Mouse (Mus musculus) stomach, embryonic 15.5 days (tissue): ENCODE data around the gene Zfp706. TPM values are rescaled to one million over a fixed set of nuclear protein-coding genes. Genes with fewer than 3 reads are reported as not detected.

Experiments
- ATAC-seq: fragments of 200-750 bp; cut with Nextera tagmentation; 2 replicates; pipeline ENCODE4 v1.8.0; 2017; ENCODE audit warnings: low read depth, moderate number of reproducible peaks, moderate TSS enrichment; ENCODE audit not compliant: insufficient read depth, low FRiP score
- H3K27ac ChIP-seq: fragments of 300-500 bp; sonication (generic); 2 replicates; pipeline ENCODE4 v1.5.1; 2015; ENCODE audit warnings: mild to moderate bottlenecking, inconsistent platforms
- H3K27me3 ChIP-seq: fragments of 300-500 bp; sonication (generic); replicated peaks from 2 replicates; pipeline ENCODE4 v1.6.1; 2015; ENCODE audit warnings: inconsistent platforms
- H3K36me3 ChIP-seq: fragments of 300-500 bp; sonication (generic); 2 replicates; pipeline ENCODE4 v1.6.1; 2015; ENCODE audit warnings: inconsistent platforms
- H3K4me1 ChIP-seq: fragments of 300-500 bp; sonication (generic); 2 replicates; pipeline ENCODE4 v1.6.1; 2015; ENCODE audit warnings: inconsistent platforms
- H3K4me2 ChIP-seq: fragments of 300-500 bp; sonication (generic); 2 replicates; pipeline ENCODE4 v1.6.1; 2015; ENCODE audit warnings: mild to moderate bottlenecking, inconsistent platforms
- H3K4me3 ChIP-seq: fragments of 300-500 bp; sonication (generic); replicated peaks from 2 replicates; pipeline ENCODE4 v1.5.1; 2015; ENCODE audit warnings: inconsistent platforms
- H3K9ac ChIP-seq: fragments of 300-500 bp; sonication (generic); 2 replicates; pipeline ENCODE4 v1.6.1; 2015; ENCODE audit warnings: inconsistent platforms
- H3K9me3 ChIP-seq: fragments of 300-500 bp; sonication (generic); 2 replicates; pipeline ENCODE4 v1.6.1; 2016; ENCODE audit warnings: inconsistent platforms
- WGBS: fragments of 180-500 bp; shearing (Covaris S2); methylation state at CpG from one replicate; pipeline ENCODE4 v1.1.7; 2015; 5-methylcytosine and 5-hydroxymethylcytosine counted together
- polyA plus RNA-seq: library from polyadenylated mRNA; unstranded; fragments of >200 nt; fragmentation: Nextera tagmentation; extraction: Ambion mirVana; gene quantifications from 2 replicates; pipeline ENCODE4 v1.2.1, GENCODE M21; 2015

Gene Zfp706
- polyA plus RNA-seq: 478 and 535 TPM in 2 replicates

DNA sequence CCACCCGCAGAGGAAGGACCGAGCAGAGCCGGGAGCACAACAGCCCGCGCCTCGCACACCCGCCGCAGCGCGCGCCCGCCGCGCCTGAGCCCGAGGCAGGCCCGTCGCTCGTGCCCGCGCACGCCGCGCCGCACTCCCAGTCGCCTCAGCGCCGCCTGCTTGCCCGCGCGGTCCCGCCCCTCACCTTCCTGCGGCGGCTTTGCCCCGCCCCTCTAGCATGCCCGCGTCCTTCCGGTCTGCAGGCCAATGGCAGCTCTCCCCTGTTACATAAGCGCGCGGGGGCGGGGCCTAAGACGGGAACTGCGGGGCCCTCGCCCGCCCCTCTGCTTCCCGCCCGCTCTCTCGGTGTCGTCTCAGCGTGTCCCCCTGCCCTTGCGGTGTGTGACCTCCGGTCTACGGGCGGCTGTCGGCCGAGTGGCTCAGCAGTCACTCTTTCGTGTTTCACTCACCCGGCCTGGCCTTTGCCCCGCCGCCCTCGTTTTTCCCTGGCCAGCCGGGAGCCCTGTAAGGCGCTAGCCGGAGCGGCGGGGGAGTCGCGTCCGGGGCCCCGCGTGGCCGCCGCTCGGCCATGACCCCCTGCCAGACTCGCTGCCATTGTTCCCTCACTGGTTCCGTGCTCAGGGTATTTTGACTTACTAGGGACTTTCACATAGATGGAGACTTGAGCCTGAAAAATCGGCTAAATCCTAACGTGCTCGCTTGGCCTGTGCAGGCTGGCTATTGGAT is at the start of gene Zfp706:
Zfp706 (minus strand) TSS at position 541 of the 726 bp plus-strand sequence.
- WGBS: under 1% methylated on average over 59 of the region's 79 CpGs
- Histone ChIP-seq H3K4me2 (peak within 1 kb of the TSS; percentile 55), H3K27me3 (no peaks in the 10 kb centered on the region), H3K9ac (peak within 1 kb of the TSS; percentile 94), H3K36me3 (peaks cover 5% of the 10 kb centered on the region; the same call in 1 of the 2 replicates), H3K27ac (peak within 1 kb of the TSS; percentile 97), H3K4me1 (peaks cover 10% of the 10 kb centered on the region; the same call in 1 of the 2 replicates), H3K9me3 (no peaks in the 10 kb centered on the region), H3K4me3 (peak within 1 kb of the TSS; percentile 85)
- ATAC-seq: peak; percentile 99

DNA sequence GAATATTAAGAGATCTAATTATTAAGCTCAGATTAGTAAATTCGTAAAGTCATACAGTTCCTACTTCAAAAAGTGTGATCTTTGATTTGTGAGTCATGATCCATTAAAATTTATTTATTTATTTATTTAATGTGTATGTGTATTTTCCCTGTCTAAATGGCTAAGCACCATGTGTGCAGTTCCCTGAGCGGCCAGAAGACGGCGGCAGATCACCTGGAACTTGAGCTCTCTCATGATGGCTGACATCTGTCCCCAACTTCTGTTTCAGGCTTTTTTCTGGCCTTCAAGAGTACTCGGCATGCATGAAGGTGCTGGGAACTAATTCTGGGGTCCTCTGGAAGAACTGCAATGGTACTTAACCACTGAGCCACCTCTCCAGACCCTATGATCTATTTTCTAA is 47.0 kb upstream of the Zfp706 start:
- Histone ChIP-seq H3K4me2 (no peak overlapping the region), H3K27me3 (no peaks in the 10 kb centered on the region), H3K4me1 (no peaks in the 10 kb centered on the region), H3K4me3 (no peak overlapping the region), H3K9me3 (no peaks in the 10 kb centered on the region), H3K9ac (no peak overlapping the region), H3K27ac (no peak overlapping the region), H3K36me3 (no peaks in the 10 kb centered on the region)
- ATAC-seq: no peak
- WGBS: 93% methylated on average over 5 of the region's 5 CpGs

DNA sequence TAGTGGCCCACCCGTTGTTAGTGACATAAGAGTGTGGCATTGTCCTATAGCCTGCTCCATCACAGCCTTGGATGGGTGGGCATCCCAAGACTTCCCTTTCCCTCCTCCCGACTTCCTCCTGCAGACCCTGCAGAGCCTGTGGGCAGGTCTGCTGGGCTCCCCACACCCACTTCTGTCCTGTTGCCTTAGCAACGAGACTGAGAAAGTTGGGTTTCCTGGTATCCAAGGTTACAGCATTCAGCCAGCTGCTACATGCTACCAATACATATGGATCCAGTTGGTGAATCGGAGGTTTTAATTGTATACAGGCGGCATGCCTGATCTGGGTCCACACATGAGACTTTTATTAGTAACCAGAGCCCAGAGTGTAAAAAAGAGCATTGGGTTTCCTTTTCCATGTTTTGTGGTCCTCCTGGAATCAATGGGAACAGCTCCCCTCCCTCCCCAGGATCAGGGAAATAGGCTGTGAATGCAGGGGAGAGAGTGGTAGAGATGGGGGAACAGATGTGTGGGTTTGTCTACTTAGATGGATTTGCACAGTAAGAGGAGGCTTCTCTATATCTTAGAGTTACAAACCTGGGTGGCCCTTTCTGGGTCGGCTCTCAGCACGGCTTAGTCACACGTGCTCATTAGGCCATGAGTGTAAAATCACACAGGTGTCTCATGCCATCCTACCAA is 45.7 kb upstream of the Zfp706 start:
- no peak overlapping the region for H3K4me3 ChIP-seq
- H3K36me3 ChIP-seq: no peaks in the 10 kb centered on the region
- no peaks in the 10 kb centered on the region for H3K27me3 ChIP-seq
- no peak for ATAC-seq
- no peaks in the 10 kb centered on the region for H3K9me3 ChIP-seq
- H3K4me1 ChIP-seq: no peaks in the 10 kb centered on the region
- 66% methylated on average over 8 of the region's 8 CpGs for WGBS
- H3K4me2 ChIP-seq: no peak overlapping the region
- H3K9ac ChIP-seq: no peak overlapping the region
- H3K27ac ChIP-seq: no peak overlapping the region

DNA sequence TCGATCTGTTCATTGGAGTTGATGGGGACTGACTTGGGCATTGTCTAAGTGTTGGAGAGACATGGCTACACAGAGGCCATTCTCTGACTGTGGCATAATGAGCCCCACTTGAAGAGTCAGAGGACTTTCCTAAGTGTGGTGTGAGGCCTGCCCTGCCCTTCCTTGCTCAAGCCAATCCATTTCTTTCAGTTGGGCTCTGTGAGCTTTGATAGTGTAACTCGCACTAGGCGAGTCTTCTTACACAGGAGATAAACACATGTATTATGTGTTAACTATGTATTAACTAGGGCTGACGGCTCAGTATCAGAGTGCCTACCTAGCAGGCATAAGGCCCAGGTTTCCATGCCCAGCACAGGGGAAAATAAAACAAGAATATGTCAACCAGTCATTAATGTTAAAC is 39.8 kb upstream of the Zfp706 start:
- no peaks in the 10 kb centered on the region for H3K36me3 ChIP-seq
- WGBS: 81% methylated on average over 4 of the region's 4 CpGs
- no peaks in the 10 kb centered on the region for H3K9me3 ChIP-seq
- no peak overlapping the region for H3K9ac ChIP-seq
- no peak overlapping the region for H3K4me3 ChIP-seq
- no peaks in the 10 kb centered on the region for H3K27me3 ChIP-seq
- ATAC-seq: no peak
- H3K4me2 ChIP-seq: no peak overlapping the region
- no peaks in the 10 kb centered on the region for H3K4me1 ChIP-seq
- H3K27ac ChIP-seq: no peak overlapping the region

DNA sequence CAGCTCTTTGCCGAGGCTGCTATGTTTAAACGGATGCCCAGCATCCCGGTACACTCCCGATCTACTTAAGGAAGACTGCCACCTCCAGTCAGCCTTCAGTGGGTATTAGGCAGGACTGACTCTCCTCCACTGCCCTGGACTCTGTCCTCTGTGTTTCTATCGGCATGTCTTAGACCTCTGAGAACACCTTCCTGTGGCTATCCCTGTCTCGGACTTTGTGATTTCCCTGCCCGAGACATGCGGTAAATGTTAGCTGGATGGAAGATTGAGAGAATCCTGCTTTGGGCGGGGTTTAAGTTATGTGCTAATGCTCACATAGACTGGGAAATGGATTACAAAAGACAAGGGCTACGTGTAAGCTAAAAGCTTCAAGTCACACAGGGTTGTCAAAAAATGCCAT is 39.0 kb upstream of the Zfp706 start:
- Histone ChIP-seq H3K4me2 (no peak overlapping the region), H3K4me3 (no peak overlapping the region), H3K36me3 (no peaks in the 10 kb centered on the region), H3K9ac (no peak overlapping the region), H3K9me3 (no peaks in the 10 kb centered on the region), H3K27me3 (no peaks in the 10 kb centered on the region), H3K27ac (no peak overlapping the region), H3K4me1 (no peaks in the 10 kb centered on the region)
- ATAC-seq: no peak
- 84% methylated on average over 10 of the region's 10 CpGs for WGBS

DNA sequence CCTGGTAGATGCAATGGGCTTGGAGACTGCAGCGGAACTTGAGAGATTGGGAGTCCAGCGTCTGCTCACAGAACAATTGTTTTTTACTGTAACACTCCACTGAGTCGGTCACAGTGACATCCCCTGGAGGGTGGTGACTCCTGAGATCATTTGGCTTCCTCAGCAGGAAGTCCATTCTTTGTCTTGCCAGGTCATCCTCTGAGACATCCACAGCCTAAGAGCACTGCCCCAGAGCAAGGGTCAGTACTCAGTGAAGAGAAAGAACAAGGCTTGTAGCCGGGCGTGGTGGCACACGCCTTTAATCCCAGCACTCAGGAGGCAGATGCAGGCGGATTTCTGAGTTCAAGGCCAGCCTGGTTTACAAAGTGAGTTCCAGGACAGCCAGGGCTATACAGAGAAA is 38.6 kb upstream of the Zfp706 start:
- Histone ChIP-seq H3K36me3 (no peaks in the 10 kb centered on the region), H3K4me1 (no peaks in the 10 kb centered on the region), H3K27ac (no peak overlapping the region), H3K9me3 (no peaks in the 10 kb centered on the region), H3K4me3 (no peak overlapping the region), H3K4me2 (no peak overlapping the region), H3K9ac (no peak overlapping the region), H3K27me3 (no peaks in the 10 kb centered on the region)
- no peak for ATAC-seq
- 84% methylated on average over 7 of the region's 7 CpGs for WGBS

DNA sequence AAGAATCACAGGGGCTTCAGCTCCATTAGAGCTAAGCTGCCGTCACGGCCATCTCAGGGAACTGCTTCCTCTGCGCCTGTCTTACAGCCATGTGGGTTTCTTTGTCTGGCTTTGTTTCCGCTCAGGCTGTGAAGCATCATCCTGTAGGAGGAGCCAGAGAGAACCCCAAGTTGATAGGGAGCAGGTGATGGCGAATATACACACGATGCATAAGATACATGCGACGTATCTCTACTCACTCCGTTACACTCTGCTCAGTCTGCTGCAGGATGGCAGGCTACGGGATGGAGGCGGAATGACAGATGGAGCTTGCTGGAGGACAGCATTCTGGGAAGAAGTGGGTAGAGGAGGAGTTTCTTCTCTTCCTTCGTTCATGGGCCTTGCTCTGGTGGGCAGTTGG is 37.9 kb upstream of the Zfp706 start:
- no peak for ATAC-seq
- WGBS: 77% methylated on average over 12 of the region's 12 CpGs
- H3K4me1 ChIP-seq: no peaks in the 10 kb centered on the region

DNA sequence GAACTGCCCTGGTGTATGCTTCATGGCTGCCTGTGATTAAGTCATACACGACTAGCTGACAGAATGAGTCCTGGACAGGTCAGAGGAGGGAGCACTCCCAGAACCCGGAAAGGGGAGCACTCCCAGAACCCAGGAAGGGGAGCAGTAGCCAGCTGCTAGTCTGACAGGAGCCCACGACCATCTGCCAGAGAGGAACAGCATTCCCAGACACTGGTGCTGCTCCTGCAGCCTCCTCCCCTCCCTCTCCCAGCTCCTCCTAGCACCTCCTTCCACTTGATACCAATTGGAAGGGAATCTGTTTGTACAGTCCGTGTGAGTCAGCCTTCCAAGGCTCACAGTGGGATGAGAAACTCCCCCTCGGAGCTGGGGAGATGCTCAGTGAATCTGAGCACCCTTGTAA is 35.0 kb upstream of the Zfp706 start:
- Histone ChIP-seq H3K9ac (no peak overlapping the region), H3K36me3 (no peaks in the 10 kb centered on the region), H3K27ac (no peak overlapping the region), H3K4me2 (0 out of 2 replicates have a peak overlapping the region, but pooled peaks have one; percentile 11), H3K4me3 (no peak overlapping the region), H3K9me3 (no peaks in the 10 kb centered on the region), H3K27me3 (no peaks in the 10 kb centered on the region), H3K4me1 (no peaks in the 10 kb centered on the region)
- no peak for ATAC-seq
- WGBS: 18% methylated on average over 5 of the region's 5 CpGs

More for the DNA sequence above, 37.9 kb upstream of the Zfp706 start:
- H3K36me3 ChIP-seq: no peaks in the 10 kb centered on the region
- no peaks in the 10 kb centered on the region for H3K9me3 ChIP-seq
- H3K4me2 ChIP-seq: no peak overlapping the region
- H3K27me3 ChIP-seq: no peaks in the 10 kb centered on the region
- H3K27ac ChIP-seq: no peak overlapping the region
- no peak overlapping the region for H3K4me3 ChIP-seq
- H3K9ac ChIP-seq: no peak overlapping the region

DNA sequence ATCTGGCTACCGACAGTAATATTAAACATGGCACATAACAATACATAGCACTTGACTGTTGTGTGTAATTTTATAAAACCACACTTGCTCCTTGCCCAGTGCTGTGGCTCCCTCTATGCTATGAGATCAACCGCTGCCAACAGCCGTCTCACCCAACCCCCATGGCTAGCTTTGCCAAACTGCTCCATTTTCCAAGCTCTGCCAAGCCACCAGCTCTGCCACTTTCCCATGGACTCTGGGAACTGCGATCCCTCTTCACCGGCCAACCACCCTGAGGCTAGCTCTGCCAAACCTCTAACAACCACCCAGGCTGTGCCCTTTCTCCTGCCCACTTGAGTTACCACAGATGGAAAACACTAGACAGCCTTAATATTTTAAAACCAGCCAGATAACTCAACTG is 33.6 kb upstream of the Zfp706 start:
- Histone ChIP-seq H3K36me3 (no peaks in the 10 kb centered on the region), H3K9me3 (no peaks in the 10 kb centered on the region), H3K9ac (no peak overlapping the region), H3K4me2 (no peak overlapping the region), H3K4me3 (no peak overlapping the region), H3K27me3 (no peaks in the 10 kb centered on the region), H3K27ac (no peak overlapping the region), H3K4me1 (0 out of 2 replicates have a peak, but pooled peaks cover 6% of the 10 kb centered on the region)
- no peak for ATAC-seq
- 90% methylated on average over 5 of the region's 5 CpGs for WGBS

DNA sequence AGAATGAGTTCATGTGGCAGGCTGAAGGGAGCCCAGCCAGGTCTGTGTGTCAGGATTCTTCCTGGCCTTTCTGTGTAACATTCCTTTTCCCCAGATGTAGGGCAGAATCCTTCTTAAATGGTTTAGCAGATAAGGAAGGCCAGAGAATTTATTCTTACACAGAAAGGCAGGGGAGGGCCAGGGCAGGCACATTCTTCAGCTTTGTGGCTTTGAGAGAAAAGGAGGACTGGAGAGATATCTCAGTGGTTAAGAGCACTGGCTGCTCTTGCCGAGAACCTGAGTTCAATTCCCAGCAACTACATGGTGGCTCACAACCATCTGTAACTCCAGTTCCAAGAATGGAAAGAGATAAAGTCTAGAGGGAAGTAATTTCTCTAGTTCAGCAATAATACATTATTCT is 31.1 kb upstream of the Zfp706 start:
- H3K4me3 ChIP-seq: no peak overlapping the region
- H3K9ac ChIP-seq: no peak overlapping the region
- H3K4me1 ChIP-seq: 0 out of 2 replicates have a peak, but pooled peaks cover 6% of the 10 kb centered on the region
- no peak for ATAC-seq
- WGBS: 57% methylated on average over 1 of the region's 1 CpGs
- H3K4me2 ChIP-seq: no peak overlapping the region
- no peaks in the 10 kb centered on the region for H3K27me3 ChIP-seq
- no peak overlapping the region for H3K27ac ChIP-seq
- no peaks in the 10 kb centered on the region for H3K36me3 ChIP-seq
- H3K9me3 ChIP-seq: no peaks in the 10 kb centered on the region

DNA sequence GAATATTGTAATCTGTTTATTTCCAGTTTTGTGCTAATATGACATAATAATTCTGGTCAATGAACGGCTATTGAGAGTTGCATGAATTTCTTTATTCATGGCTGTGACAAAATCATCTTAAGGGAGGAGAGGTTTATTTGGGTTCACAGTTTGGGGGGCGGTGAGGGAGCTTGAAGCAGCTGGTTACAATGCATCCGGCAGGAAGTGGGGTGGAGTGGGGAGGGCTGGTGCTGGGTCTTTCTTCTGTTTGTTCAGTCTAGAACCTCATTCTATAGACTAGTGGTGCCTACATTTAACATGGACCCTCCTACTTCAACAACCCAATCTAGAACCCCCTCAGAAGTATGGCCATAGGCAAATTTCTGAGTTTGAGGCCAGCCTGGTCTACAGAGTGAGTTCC is 30.1 kb upstream of the Zfp706 start:
- Histone ChIP-seq H3K9ac (no peak overlapping the region), H3K4me2 (no peak overlapping the region), H3K36me3 (no peaks in the 10 kb centered on the region), H3K4me3 (no peak overlapping the region), H3K9me3 (no peaks in the 10 kb centered on the region), H3K27ac (no peak overlapping the region), H3K27me3 (no peaks in the 10 kb centered on the region), H3K4me1 (0 out of 2 replicates have a peak, but pooled peaks cover 6% of the 10 kb centered on the region)
- 63% methylated on average over 3 of the region's 3 CpGs for WGBS
- ATAC-seq: no peak

DNA sequence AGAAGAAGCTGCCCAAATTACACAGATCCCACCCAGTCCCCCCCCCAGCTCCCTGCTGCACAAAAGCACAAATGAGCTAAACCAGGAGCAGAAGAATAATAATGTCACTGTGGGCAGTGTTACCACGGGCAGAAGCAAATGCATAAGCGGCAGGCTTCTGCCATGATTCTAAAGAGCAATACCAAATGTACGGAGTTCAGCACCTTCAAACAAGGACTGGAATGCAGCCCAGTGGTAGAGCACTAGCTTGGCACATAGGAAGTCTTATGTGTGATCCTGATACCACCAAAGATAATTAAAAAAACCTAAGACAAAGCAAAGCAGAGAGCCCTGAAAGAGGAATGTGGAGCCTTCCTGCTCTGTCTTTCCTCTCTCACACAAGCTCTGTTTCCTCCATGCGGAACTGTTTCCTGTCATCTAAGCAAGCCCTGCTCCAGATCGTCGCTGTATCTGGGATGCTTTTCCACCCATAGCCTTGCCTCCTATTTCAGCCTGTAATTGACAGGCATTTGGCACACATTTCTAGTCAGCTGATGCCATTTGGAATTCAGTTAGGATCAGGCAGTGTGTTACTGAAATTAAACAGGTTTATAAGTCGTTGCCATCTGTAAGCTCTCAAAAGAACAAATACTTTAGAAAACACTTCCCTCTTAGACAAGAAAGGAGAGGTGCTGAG is 29.0 kb upstream of the Zfp706 start:
- 0 out of 2 replicates have a peak overlapping the region, but pooled peaks have one; percentile 35 for H3K27ac ChIP-seq
- H3K4me3 ChIP-seq: no peak overlapping the region
- H3K27me3 ChIP-seq: no peaks in the 10 kb centered on the region
- no peaks in the 10 kb centered on the region for H3K9me3 ChIP-seq
- 0 out of 2 replicates have a peak, but pooled peaks cover 6% of the 10 kb centered on the region for H3K4me1 ChIP-seq
- no peak overlapping the region for H3K4me2 ChIP-seq
- no peak for ATAC-seq
- no peaks in the 10 kb centered on the region for H3K36me3 ChIP-seq
- 42% methylated on average over 7 of the region's 7 CpGs for WGBS
- H3K9ac ChIP-seq: no peak overlapping the region
